Mouse (Mus musculus): Measurements from ENCODE around the gene Pax8. TPM values are rescaled to one million over a fixed set of nuclear protein-coding genes. Genes with fewer than 3 reads are reported as not detected.

Gene Pax8
- polyA plus RNA-seq, 1 experiment from 2014 or later, result not detected

DNA sequence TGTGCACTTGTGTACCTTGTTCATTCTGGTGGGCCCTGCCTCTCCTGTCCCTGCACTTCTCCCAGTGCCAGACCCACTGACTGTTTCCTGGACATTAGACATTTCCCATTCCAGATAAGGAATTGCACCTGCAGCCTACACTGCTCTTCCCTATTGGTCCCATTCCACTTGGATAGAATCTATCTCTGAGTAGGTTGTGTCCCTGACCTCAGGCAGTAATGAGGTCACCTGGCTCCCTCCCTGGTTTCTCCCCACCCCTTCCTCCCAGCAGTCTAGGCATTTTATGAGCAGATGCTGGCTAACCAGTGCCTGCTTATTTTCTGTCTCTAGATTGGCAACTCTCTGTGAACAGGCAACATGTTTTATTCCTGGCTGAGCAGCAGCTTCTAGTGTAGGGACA, 91.0 kb downstream of the Pax8 start:
- no peak overlapping the region for H3K27ac ChIP-seq
- no peak overlapping the region for H3K4me2 ChIP-seq
- H3K9ac ChIP-seq (replicated peaks), result no peak overlapping the region
- no peak for ATAC-seq (ENCODE audit: insufficient number of reproducible peaks, insufficient read depth, low FRiP score, low TSS enrichment, low read depth)
- no peaks in the 10 kb centered on the region for H3K27me3 ChIP-seq
- peaks cover 13% of the 10 kb centered on the region; the same call in 1 of the 2 replicates for H3K4me1 ChIP-seq (replicated peaks)
- no peaks in the 10 kb centered on the region for H3K9me3 ChIP-seq
- no peak overlapping the region for H3K4me3 ChIP-seq (replicated peaks)
- no peaks in the 10 kb centered on the region for H3K36me3 ChIP-seq

DNA sequence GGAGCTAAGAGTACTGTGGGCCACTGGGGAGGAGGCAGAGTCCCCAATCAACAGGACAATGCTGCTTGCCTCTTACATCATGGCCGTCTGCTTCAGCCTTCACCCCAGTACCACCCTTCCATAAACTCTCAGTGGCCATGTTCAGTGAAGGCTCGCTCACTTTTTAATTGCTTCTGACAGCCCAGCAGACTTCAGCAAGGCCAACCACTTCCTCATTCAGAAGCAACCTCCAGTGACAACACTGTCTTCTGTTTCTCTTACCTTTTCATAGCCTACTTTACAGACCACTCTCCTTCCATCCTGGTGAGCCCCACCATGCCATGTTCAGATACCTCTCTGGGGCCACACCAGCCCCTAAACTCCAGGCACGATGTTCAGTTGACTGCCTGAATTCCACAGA, 91.8 kb downstream of the Pax8 start:
- 72% methylated on average over 3 of the region's 3 CpGs for WGBS
- Histone ChIP-seq H3K27ac (no peak overlapping the region), H3K9ac (replicated peaks) (no peak overlapping the region), H3K4me2 (no peak overlapping the region), H3K36me3 (no peaks in the 10 kb centered on the region), H3K9me3 (no peaks in the 10 kb centered on the region), H3K4me3 (replicated peaks) (no peak overlapping the region), H3K4me1 (replicated peaks) (peaks cover 13% of the 10 kb centered on the region; the same call in 1 of the 2 replicates), H3K27me3 (no peaks in the 10 kb centered on the region)
- no peak for ATAC-seq (ENCODE audit: insufficient number of reproducible peaks, insufficient read depth, low FRiP score, low TSS enrichment, low read depth)

DNA sequence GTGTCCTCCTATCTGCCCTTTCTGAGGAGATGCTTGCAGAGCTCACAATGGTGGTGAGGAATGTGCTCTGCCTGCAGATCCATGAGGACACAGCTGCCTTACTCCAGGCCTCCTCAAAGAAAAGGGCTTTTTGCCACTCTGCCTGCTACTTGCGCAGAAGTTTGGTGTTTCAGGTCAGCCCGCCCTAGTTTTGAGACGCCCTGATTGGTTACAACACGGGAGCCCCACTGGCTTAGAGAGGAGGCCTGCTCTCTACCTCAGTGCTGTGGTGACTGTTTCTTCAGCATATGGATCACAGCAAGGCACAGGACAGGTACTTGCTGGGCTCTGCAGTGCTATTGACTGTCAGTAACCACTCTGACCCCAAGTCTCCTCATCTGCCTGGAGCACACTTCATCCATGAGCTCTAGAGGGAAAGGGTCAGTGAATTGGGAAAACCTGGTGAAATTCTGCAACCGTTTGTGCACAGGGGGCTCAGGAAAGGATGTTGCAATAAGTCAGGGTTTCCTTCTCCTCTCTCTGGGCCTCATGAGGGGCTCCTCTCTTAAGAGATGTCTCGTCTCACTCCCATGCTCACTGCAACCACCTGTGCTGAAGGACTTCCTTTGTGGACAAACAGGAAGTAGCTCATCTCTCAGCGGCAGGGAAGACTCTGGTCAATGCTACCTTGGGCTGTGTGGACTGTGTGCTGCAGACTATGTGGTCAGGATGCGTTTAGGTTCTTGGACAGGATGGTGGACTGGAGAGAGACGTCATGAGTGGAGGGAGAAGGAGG, 92.8 kb downstream of the Pax8 start:
- Histone ChIP-seq H3K9me3 (no peaks in the 10 kb centered on the region), H3K4me2 (no peak overlapping the region), H3K4me1 (replicated peaks) (peaks cover 13% of the 10 kb centered on the region; the same call in 1 of the 2 replicates), H3K27ac (no peak overlapping the region), H3K4me3 (replicated peaks) (no peak overlapping the region), H3K36me3 (no peaks in the 10 kb centered on the region), H3K9ac (replicated peaks) (no peak overlapping the region), H3K27me3 (no peaks in the 10 kb centered on the region)
- ATAC-seq (ENCODE audit: insufficient number of reproducible peaks, insufficient read depth, low FRiP score, low TSS enrichment, low read depth), result no peak
- 75% methylated on average over 9 of the region's 9 CpGs for WGBS

DNA sequence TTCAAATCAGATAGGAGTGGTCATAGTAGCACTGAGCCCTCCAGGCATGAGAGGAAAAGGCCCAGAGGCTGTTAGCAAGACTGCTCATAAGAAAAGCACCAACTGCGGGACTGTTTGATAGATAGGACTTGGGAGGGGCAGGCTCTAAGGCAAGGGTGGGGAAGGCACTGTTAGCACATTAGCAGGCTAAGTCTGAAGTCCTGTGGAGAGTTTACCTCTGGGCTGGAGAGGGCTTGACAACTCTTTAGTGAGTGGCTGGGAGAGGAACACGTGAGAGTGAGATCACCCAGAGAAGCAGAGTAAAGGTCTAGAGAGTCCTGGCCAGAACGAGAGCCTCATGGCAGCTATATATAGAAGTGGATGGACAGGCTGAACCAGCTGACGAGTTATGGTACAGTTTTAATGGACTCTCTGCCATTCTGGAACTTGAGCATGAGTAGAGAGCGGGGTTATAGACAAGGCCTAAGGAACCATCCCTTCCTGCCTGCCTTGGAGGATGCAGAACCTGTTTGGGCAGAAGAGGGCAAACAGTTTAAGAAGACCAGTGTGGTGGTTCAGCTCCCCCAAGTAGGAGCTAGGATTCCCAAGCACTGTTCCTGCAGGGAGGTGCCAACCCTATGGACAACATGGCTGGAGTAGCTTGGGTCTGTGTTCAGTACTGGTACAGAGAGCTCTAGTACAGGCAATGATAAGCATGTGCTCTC, 96.5 kb downstream of the Pax8 start:
- Histone ChIP-seq H3K9me3 (no peaks in the 10 kb centered on the region), H3K4me2 (no peak overlapping the region), H3K27me3 (no peaks in the 10 kb centered on the region), H3K4me1 (replicated peaks) (no peaks in the 10 kb centered on the region), H3K9ac (replicated peaks) (no peak overlapping the region), H3K4me3 (replicated peaks) (no peak overlapping the region), H3K36me3 (no peaks in the 10 kb centered on the region), H3K27ac (no peak overlapping the region)
- ATAC-seq (ENCODE audit: insufficient number of reproducible peaks, insufficient read depth, low FRiP score, low TSS enrichment, low read depth), result no peak
- 78% methylated on average over 5 of the region's 5 CpGs for WGBS

Other genes starting within 250 kb of the Pax8 start
- 0.88 and 1.2 TPM in 2 replicates for gene Il1f5, start 198.6 kb downstream of the Pax8 start, polyA plus RNA-seq (2016; fragmentation: Nextera tagmentation; extraction: Ambion mirVana)
- not detected in 2 replicates for gene Il1f10, start 184.4 kb downstream of the Pax8 start, polyA plus RNA-seq (2016; fragmentation: Nextera tagmentation; extraction: Ambion mirVana)
- 1.1 and 1.7 TPM in 2 replicates for gene Il1rn, start 138.7 kb downstream of the Pax8 start, polyA plus RNA-seq (2016; fragmentation: Nextera tagmentation; extraction: Ambion mirVana)
- 0.78 and 2.5 TPM in 2 replicates for gene Psd4, start 108.0 kb downstream of the Pax8 start, polyA plus RNA-seq (2016; fragmentation: Nextera tagmentation; extraction: Ambion mirVana)